Mouse (Mus musculus): Measurements from ENCODE around the gene Spg20.

GRCm38 (mm10) chr3:55075294-55075648 is 36.6 kb upstream of the Spg20 start:
- TF ChIP-seq TAL1 (IDR thresholded peaks at IDR 0.05; ENCODE audit: low read length) (no peak), GATA1 (IDR thresholded peaks at IDR 0.05; ENCODE audit: low read length) (no peak)

Data from erythroblast, embryonic 14.5 days (primary cell).